Mouse (Mus musculus): ENCODE measurements at regions not wholly inside any gene's neighbourhood (a gene's known extent, or its start where the extent isn't known, plus 50 kb on each side); places are given as distances from the start of the nearest gene placed in this dataset.
A peak's percentile ranks its signal among the peaks of the same experiment; 100 is the strongest.

DNA sequence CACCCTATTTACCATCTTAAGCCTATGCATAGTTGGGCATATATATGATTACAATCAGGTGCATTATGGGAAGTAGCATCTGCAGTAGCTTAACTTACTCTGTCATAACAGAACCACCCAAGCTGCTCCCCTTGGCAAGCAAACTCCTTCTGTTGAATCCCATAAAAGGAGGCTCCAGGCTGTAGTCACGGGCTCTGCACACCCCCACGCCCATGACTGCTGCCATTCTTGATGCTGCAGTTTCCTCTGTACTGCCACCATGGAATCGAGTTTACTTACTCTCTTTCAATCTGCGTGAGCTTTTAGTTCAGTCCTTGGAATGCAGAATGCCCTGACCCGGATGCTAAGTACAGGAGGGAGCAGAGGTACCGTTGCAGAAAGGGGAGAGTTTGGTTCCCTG lies 357.4 kb downstream of the Med10 start:
- H3K4me1 ChIP-seq (ENCODE audit: control insufficient read depth, insufficient read depth, low read length), result no peaks in the 10 kb centered on the region
- H3K4me2 ChIP-seq (ENCODE audit: low read depth, low read length), result peak overlapping the region; percentile 21; the same call in 1 of the 2 replicates
- peak; percentile 76; the same call in 1 of the 2 replicates for ATAC-seq (ENCODE audit: insufficient read depth, low FRiP score)
- WGBS, result 47% methylated on average over 6 of the region's 6 CpGs
- no peaks in the 10 kb centered on the region for H3K27me3 ChIP-seq (ENCODE audit: control insufficient read depth, insufficient read depth, low read length)
- 0 out of 2 replicates have a peak overlapping the region, but pooled peaks have one; percentile 5 for H3K4me3 ChIP-seq (replicated peaks; ENCODE audit: low read length)
- H3K27ac ChIP-seq (ENCODE audit: low read length), result peak overlapping the region; percentile 28; the same call in 1 of the 2 replicates
- H3K36me3 ChIP-seq (ENCODE audit: control insufficient read depth, insufficient read depth, low read length), result no peaks in the 10 kb centered on the region
- no peak overlapping the region for H3K9ac ChIP-seq (ENCODE audit: low read length)
- no peaks in the 10 kb centered on the region for H3K9me3 ChIP-seq (replicated peaks; ENCODE audit: control insufficient read depth, low read length)

DNA sequence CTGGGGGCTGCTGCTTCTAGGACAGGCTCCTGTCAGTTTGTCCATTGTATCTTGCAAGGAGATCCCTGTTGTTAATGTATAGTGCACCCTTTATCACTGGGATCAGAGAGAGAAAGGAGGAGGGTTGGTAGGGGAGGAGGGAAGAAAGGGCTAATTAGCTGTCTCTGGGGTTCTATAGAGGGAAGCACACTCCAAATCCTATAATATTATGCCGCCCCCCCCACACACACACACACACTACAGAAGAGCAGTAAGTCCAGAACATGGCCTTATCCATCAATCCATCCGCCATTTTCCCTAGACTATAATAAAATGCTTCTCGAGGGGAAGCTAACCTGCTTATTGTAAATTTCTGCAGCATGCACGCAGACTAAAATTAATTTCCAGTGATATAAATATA lies 359.9 kb downstream of the Med10 start:
- H3K4me1 ChIP-seq (ENCODE audit: control insufficient read depth, insufficient read depth, low read length), result no peaks in the 10 kb centered on the region
- H3K36me3 ChIP-seq (ENCODE audit: control insufficient read depth, insufficient read depth, low read length), result no peaks in the 10 kb centered on the region
- no peak overlapping the region for H3K9ac ChIP-seq (ENCODE audit: low read length)
- WGBS, result 78% methylated on average over 4 of the region's 4 CpGs
- no peak overlapping the region for H3K27ac ChIP-seq (ENCODE audit: low read length)
- no peak for ATAC-seq (ENCODE audit: insufficient read depth, low FRiP score)
- no peaks in the 10 kb centered on the region for H3K9me3 ChIP-seq (replicated peaks; ENCODE audit: control insufficient read depth, low read length)
- H3K27me3 ChIP-seq (ENCODE audit: control insufficient read depth, insufficient read depth, low read length), result no peaks in the 10 kb centered on the region
- no peak overlapping the region for H3K4me3 ChIP-seq (replicated peaks; ENCODE audit: low read length)
- H3K4me2 ChIP-seq (ENCODE audit: low read depth, low read length), result no peak overlapping the region

DNA sequence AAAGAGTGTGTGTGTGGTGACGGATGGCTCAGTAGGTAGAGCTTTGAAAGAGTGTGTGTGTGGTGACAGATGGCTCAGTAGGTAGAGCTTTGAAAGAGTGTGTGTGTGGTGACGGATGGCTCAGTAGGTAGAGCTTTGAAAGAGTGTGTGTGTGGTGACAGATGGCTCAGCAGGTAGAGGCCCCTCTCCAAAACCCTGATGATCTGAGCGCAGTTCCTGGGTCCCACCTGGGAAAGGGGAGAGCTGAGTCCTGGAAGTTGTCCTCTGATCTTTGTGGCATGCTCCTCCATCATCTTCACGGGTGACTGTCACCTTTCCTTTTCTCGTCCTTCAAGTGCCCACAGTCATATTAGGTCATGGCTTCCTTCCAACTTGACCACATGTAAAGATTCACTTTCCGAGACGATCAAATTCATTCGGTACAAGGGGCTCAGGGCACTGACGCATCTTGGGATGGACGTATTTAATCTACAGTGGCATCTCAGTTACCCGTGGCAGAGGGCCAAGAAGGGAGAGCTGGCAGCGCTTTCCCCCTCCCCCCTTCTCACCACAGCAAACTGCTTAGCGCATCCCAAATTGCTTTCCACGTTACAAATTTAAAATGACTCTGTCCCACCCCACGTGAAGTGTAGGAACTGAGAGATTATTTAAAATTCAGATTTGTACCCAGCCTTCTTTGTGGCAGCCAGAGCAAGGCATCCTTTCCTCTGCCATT lies 363.5 kb downstream of the Med10 start:
- H3K4me2 ChIP-seq (ENCODE audit: low read depth, low read length), result no peak overlapping the region
- no peaks in the 10 kb centered on the region for H3K27me3 ChIP-seq (ENCODE audit: control insufficient read depth, insufficient read depth, low read length)
- H3K4me3 ChIP-seq (replicated peaks; ENCODE audit: low read length), result no peak overlapping the region
- no peak overlapping the region for H3K9ac ChIP-seq (ENCODE audit: low read length)
- WGBS, result 72% methylated on average over 15 of the region's 15 CpGs
- H3K36me3 ChIP-seq (ENCODE audit: control insufficient read depth, insufficient read depth, low read length), result no peaks in the 10 kb centered on the region
- no peaks in the 10 kb centered on the region for H3K9me3 ChIP-seq (replicated peaks; ENCODE audit: control insufficient read depth, low read length)
- no peak overlapping the region for H3K27ac ChIP-seq (ENCODE audit: low read length)
- no peak for ATAC-seq (ENCODE audit: insufficient read depth, low FRiP score)
- H3K4me1 ChIP-seq (ENCODE audit: control insufficient read depth, insufficient read depth, low read length), result no peaks in the 10 kb centered on the region

DNA sequence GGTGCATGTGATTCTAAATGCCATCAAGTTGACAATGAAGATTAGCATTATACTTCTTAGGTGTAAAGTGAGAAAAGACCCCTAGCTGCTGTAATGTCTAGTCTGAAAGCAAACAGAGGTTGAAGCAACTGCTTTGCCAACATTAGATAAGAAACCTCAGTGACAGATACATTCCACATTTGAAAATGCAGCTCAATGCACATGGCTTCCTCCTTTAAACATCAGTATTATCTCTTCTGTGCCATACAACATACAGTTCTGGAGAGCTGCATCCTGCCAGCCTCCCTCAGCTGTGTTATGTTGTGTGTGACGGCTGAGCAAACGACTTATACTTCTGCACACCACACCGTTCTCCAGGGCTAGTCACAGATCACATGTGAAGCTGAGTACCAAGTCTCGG lies 365.6 kb downstream of the Med10 start:
- no peak overlapping the region for H3K9ac ChIP-seq (ENCODE audit: low read length)
- H3K9me3 ChIP-seq (replicated peaks; ENCODE audit: control insufficient read depth, low read length), result no peaks in the 10 kb centered on the region
- 58% methylated on average over 4 of the region's 4 CpGs for WGBS
- H3K36me3 ChIP-seq (ENCODE audit: control insufficient read depth, insufficient read depth, low read length), result no peaks in the 10 kb centered on the region
- no peaks in the 10 kb centered on the region for H3K4me1 ChIP-seq (ENCODE audit: control insufficient read depth, insufficient read depth, low read length)
- H3K27ac ChIP-seq (ENCODE audit: low read length), result no peak overlapping the region
- ATAC-seq (ENCODE audit: insufficient read depth, low FRiP score), result no peak
- no peak overlapping the region for H3K4me2 ChIP-seq (ENCODE audit: low read depth, low read length)
- H3K4me3 ChIP-seq (replicated peaks; ENCODE audit: low read length), result no peak overlapping the region
- no peaks in the 10 kb centered on the region for H3K27me3 ChIP-seq (ENCODE audit: control insufficient read depth, insufficient read depth, low read length)

DNA sequence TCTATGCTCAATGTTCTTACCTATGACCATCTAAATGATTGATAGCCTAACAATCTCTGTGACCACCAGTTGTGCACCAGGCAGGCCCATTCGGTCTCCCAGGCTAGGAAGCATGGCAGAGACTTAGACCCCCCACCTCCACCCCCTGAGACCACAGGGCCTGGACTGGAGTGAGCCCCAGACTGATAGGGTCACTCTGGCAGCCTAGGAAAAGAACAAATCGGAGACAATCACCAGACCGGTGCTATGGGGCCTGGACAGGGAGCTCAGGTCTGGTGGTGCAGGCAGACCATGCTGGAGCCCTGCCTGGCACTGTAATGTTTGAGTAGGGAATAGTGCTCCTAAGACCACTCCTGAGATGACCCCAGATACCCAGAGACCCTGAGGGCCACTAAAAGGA lies 366.7 kb downstream of the Med10 start:
- Histone ChIP-seq H3K36me3 (ENCODE audit: control insufficient read depth, insufficient read depth, low read length) (no peaks in the 10 kb centered on the region), H3K4me2 (ENCODE audit: low read depth, low read length) (no peak overlapping the region), H3K4me1 (ENCODE audit: control insufficient read depth, insufficient read depth, low read length) (no peaks in the 10 kb centered on the region), H3K9ac (ENCODE audit: low read length) (no peak overlapping the region), H3K4me3 (replicated peaks; ENCODE audit: low read length) (no peak overlapping the region), H3K27ac (ENCODE audit: low read length) (no peak overlapping the region), H3K27me3 (ENCODE audit: control insufficient read depth, insufficient read depth, low read length) (no peaks in the 10 kb centered on the region), H3K9me3 (replicated peaks; ENCODE audit: control insufficient read depth, low read length) (no peaks in the 10 kb centered on the region)
- ATAC-seq (ENCODE audit: insufficient read depth, low FRiP score), result no peak; the same call in 1 of the 2 replicates
- 88% methylated on average over 3 of the region's 3 CpGs for WGBS

DNA sequence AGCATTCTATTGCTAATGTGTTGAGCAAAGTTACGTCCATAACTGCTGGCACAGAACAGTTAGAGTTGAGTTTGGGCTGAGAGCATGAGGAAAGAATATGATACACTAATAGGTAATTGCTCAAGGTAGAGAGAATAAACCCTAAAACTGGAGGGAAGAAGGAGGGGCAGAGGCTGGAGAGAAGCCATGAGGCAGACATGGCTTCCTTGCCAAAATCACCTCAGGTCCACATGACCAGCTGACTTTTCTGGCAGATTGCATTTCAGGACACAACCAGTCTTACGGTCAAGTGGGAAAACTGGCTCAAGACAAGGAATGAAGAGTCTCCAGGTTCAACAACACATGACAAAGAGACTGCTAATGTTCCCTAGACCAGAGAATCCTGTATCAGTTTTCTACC lies 374.9 kb downstream of the Med10 start:
- 81% methylated on average over 2 of the region's 2 CpGs for WGBS
- no peak overlapping the region for H3K4me3 ChIP-seq (replicated peaks; ENCODE audit: low read length)
- H3K9ac ChIP-seq (ENCODE audit: low read length), result no peak overlapping the region
- H3K36me3 ChIP-seq (ENCODE audit: control insufficient read depth, insufficient read depth, low read length), result no peaks in the 10 kb centered on the region
- no peak overlapping the region for H3K27ac ChIP-seq (ENCODE audit: low read length)
- no peak for ATAC-seq (ENCODE audit: insufficient read depth, low FRiP score)
- no peak overlapping the region for H3K4me2 ChIP-seq (ENCODE audit: low read depth, low read length)
- no peaks in the 10 kb centered on the region for H3K9me3 ChIP-seq (replicated peaks; ENCODE audit: control insufficient read depth, low read length)
- H3K4me1 ChIP-seq (ENCODE audit: control insufficient read depth, insufficient read depth, low read length), result no peaks in the 10 kb centered on the region
- H3K27me3 ChIP-seq (ENCODE audit: control insufficient read depth, insufficient read depth, low read length), result no peaks in the 10 kb centered on the region

DNA sequence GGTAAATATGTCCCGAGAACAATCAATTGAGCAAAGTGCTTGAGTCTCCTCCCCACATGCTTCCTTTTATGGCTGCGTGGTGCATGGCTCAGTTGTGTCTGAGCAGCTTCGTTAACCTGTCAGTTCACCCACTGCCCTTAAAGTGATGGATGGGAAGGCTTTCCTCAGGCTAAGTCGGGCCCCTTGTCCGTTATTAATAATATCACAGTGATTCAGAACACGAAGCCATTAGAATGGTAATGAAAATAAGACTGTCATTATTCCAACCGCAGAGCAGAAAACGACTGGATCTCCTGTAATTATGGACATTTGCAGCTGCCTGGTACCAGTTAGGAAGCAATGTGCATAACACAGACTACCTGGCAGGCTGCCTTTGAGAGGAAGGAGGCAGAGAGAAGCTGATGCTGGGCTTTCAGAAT lies 375.9 kb downstream of the Med10 start:
- Histone ChIP-seq H3K27me3 (ENCODE audit: control insufficient read depth, insufficient read depth, low read length) (no peaks in the 10 kb centered on the region), H3K4me3 (replicated peaks; ENCODE audit: low read length) (no peak overlapping the region), H3K4me2 (ENCODE audit: low read depth, low read length) (no peak overlapping the region), H3K27ac (ENCODE audit: low read length) (no peak overlapping the region), H3K36me3 (ENCODE audit: control insufficient read depth, insufficient read depth, low read length) (no peaks in the 10 kb centered on the region), H3K4me1 (ENCODE audit: control insufficient read depth, insufficient read depth, low read length) (no peaks in the 10 kb centered on the region), H3K9ac (ENCODE audit: low read length) (no peak overlapping the region), H3K9me3 (replicated peaks; ENCODE audit: control insufficient read depth, low read length) (no peaks in the 10 kb centered on the region)
- no peak for ATAC-seq (ENCODE audit: insufficient read depth, low FRiP score)
- WGBS, result 22% methylated on average over 8 of the region's 8 CpGs

DNA sequence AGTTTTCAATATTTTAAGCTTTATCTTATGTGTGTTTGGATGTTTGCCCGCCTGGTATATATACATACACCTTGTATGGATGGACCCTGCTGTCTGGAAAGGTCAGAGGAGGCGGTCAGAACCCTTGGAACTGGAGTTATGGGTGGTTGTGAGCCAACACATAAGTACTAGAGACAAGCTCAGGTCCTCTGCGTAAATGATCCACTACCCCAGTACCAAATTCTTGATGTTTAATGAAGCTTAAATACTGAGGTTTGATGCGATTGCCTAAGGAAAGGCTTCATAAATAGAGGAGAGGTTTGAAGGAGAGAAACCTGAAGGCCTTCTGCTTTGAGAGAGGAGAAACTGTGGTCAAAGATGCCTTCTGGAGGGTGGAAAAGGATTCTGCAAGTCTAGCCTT lies 388.8 kb downstream of the Med10 start:
- Histone ChIP-seq H3K36me3 (ENCODE audit: control insufficient read depth, insufficient read depth, low read length) (no peaks in the 10 kb centered on the region), H3K27ac (ENCODE audit: low read length) (no peak overlapping the region), H3K4me3 (replicated peaks; ENCODE audit: low read length) (no peak overlapping the region), H3K9me3 (replicated peaks; ENCODE audit: control insufficient read depth, low read length) (no peaks in the 10 kb centered on the region), H3K27me3 (ENCODE audit: control insufficient read depth, insufficient read depth, low read length) (no peaks in the 10 kb centered on the region), H3K9ac (ENCODE audit: low read length) (no peak overlapping the region), H3K4me1 (ENCODE audit: control insufficient read depth, insufficient read depth, low read length) (no peaks in the 10 kb centered on the region), H3K4me2 (ENCODE audit: low read depth, low read length) (no peak overlapping the region)
- no peak for ATAC-seq (ENCODE audit: insufficient read depth, low FRiP score)
- WGBS, result 82% methylated on average over 4 of the region's 4 CpGs

DNA sequence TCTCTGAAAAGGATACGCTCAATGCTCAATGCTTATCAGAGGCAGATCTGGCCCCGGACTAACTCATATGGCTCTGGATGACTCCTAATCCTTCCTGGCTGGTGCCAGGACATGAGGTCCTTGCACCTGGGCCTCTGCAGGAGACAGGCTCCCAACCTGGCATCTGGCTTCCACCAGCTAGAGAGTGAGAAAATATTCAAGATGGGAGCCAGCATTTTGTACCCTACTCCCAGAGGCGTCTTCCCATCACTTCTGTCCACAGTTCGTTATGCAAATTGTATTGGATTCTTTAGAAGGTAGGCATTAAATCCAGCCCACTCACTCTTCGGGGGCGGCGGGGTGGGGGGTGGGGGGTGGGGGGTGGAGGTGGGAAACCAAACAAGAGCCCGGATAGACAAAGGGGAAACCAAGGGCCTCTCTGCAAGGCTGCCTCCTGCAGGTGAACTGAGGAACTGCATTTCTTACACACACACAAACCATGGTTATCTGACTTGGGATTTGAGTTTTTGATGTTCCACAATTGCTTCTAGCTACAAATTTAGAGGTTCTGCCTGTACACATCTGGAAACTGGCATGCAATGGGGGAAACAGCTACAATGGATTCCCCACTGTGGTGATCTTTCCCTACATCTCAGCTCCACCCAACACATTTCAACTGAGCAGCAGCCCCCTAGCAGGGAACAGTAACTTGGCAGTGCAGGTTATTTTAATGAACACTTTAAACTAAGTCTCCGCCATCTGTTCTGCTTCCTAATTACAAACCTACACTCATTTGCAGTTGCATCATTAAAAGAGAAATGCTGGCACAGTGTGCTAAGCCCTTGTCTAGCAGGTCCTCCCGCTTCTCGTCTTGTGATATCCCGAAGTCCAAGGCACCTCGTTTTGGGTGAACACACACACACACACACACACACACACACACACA lies 390.2 kb downstream of the Med10 start:
- H3K4me1 ChIP-seq (ENCODE audit: control insufficient read depth, insufficient read depth, low read length), result no peaks in the 10 kb centered on the region
- no peaks in the 10 kb centered on the region for H3K9me3 ChIP-seq (replicated peaks; ENCODE audit: control insufficient read depth, low read length)
- H3K4me2 ChIP-seq (ENCODE audit: low read depth, low read length), result no peak overlapping the region
- no peaks in the 10 kb centered on the region for H3K36me3 ChIP-seq (ENCODE audit: control insufficient read depth, insufficient read depth, low read length)
- 76% methylated on average over 13 of the region's 13 CpGs for WGBS
- H3K27ac ChIP-seq (ENCODE audit: low read length), result no peak overlapping the region
- no peaks in the 10 kb centered on the region for H3K27me3 ChIP-seq (ENCODE audit: control insufficient read depth, insufficient read depth, low read length)
- no peak overlapping the region for H3K4me3 ChIP-seq (replicated peaks; ENCODE audit: low read length)
- no peak for ATAC-seq (ENCODE audit: insufficient read depth, low FRiP score)
- no peak overlapping the region for H3K9ac ChIP-seq (ENCODE audit: low read length)
